Mouse (Mus musculus) kidney, adult 11 months (tissue): ENCODE measurements around the gene Pi4k2a.
"Not testable (repeated sequence)": the region's sequence is repeated elsewhere in the genome, so short reads cannot be mapped to it uniquely, and the experiment has no call there.

Source experiments
- DNase-seq: peaks from one replicate; pipeline ENCODE4 v3.0.0; 2022

Pi4k2a gene

GRCm38 (mm10) chr19:42081613-42082012, 8.7 kb upstream of the Pi4k2a start:
- DNase-seq: not testable (repeated sequence)

- no peak for DNase-seq
Observed at GRCm38 (mm10) chr19:42085690-42086089, 4.6 kb upstream of the Pi4k2a start.

GRCm38 (mm10) chr19:42086166-42086565, 4.1 kb upstream of the Pi4k2a start, which contains the start of gene Morn4:
Gene Morn4, minus strand, starts transcription at chr19:42086357.
- DNase-seq: peak; percentile 93

GRCm38 (mm10) chr19:42089103-42089747, 1.0 kb upstream of the Pi4k2a start:
- DNase-seq: peak; percentile 71

- DNase-seq: no peak
Observed at GRCm38 (mm10) chr19:42090637-42091141, 419 bp downstream of the Pi4k2a start.

- no peak for DNase-seq
Observed at GRCm38 (mm10) chr19:42099406-42099805, 9.1 kb downstream of the Pi4k2a start.

- no peak for DNase-seq
Observed at GRCm38 (mm10) chr19:42104681-42105080, 14.4 kb downstream of the Pi4k2a start.

GRCm38 (mm10) chr19:42115783-42116335, 25.6 kb downstream of the Pi4k2a start:
- no peak for DNase-seq

- DNase-seq: no peak
Observed at GRCm38 (mm10) chr19:42118142-42118541, 27.9 kb downstream of the Pi4k2a start.

GRCm38 (mm10) chr19:42118596-42118995, 28.3 kb downstream of the Pi4k2a start:
- no peak for DNase-seq

- DNase-seq: no peak
Observed at GRCm38 (mm10) chr19:42120451-42120850, 30.2 kb downstream of the Pi4k2a start.

GRCm38 (mm10) chr19:42124684-42125083, 34.4 kb downstream of the Pi4k2a start:
- no peak for DNase-seq

GRCm38 (mm10) chr19:42125501-42126218, 35.4 kb downstream of the Pi4k2a start:
- DNase-seq: no peak

- DNase-seq: no peak
Observed at GRCm38 (mm10) chr19:42126219-42126605, 35.9 kb downstream of the Pi4k2a start.

GRCm38 (mm10) chr19:42127024-42127423, 36.8 kb downstream of the Pi4k2a start:
- DNase-seq: no peak

- no peak for DNase-seq
Observed at GRCm38 (mm10) chr19:42128052-42128740, 37.9 kb downstream of the Pi4k2a start.

- peak; percentile 100 for DNase-seq
Observed at GRCm38 (mm10) chr19:42128787-42129508, 38.7 kb downstream of the Pi4k2a start, which contains the start of gene Avpi1. Gene Avpi1, minus strand, starts transcription at chr19:42129059.

GRCm38 (mm10) chr19:42129509-42130293, 39.4 kb downstream of the Pi4k2a start:
- peak; percentile 31 for DNase-seq

- no peak for DNase-seq
Observed at GRCm38 (mm10) chr19:42130294-42130606, 40.0 kb downstream of the Pi4k2a start.

GRCm38 (mm10) chr19:42131101-42131500, 40.8 kb downstream of the Pi4k2a start:
- no peak for DNase-seq

GRCm38 (mm10) chr19:42135070-42135469, 44.8 kb downstream of the Pi4k2a start:
- no peak for DNase-seq

GRCm38 (mm10) chr19:42136126-42136525, 45.9 kb downstream of the Pi4k2a start:
- DNase-seq: no peak
